Mouse (Mus musculus) neutrophil, adult 59 days (primary cell): ENCODE data around the gene Lztr1. TPM values are rescaled to one million over a fixed set of nuclear protein-coding genes. Genes with fewer than 3 reads are reported as not detected.

Source experiments
- total RNA-seq, 2 experiments: library from RNA; stranded (reverse); gene quantifications; 1 replicate in 1 of 2; 2 replicates in 1 of 2; pipeline ENCODE4 v1.2.4; 2023

Gene Lztr1
- total RNA-seq: 10 to 100 TPM; 31.5 to 37.7 TPM

DNA sequence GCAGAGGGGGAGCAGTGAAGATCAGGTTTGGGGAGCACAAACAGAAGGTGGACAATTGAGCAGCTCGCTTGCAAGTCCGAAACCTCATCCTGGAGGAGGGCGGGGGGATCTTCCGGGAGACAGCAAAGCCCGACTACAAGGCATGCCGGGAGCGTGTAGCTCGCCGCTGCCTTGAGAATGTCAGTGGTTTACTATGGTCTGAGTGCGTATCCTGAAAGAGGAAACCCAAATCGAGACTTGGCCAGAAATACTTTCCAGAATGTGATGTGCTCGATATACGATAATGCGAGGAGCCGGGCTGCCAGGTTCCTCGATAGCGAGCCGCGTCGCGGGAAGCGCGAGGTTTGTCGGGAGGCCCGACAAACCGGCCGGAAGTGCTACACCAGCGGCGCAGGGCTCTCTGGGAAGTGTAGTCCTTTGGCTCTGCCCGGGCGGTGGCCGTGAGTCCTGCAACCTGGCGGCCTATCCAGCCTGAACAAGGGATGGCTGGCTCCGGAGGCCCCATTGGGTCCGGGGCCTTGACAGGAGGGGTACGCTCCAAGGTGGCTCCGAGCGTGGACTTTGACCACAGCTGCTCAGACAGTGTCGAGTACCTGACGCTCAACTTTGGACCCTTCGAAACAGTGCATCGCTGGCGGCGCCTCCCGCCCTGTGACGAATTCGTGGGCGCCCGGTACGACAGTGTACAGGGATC, at the start of gene Lztr1:
Gene Lztr1 (plus strand): TSS at position 143 of the 694 bp plus-strand sequence.

DNA sequence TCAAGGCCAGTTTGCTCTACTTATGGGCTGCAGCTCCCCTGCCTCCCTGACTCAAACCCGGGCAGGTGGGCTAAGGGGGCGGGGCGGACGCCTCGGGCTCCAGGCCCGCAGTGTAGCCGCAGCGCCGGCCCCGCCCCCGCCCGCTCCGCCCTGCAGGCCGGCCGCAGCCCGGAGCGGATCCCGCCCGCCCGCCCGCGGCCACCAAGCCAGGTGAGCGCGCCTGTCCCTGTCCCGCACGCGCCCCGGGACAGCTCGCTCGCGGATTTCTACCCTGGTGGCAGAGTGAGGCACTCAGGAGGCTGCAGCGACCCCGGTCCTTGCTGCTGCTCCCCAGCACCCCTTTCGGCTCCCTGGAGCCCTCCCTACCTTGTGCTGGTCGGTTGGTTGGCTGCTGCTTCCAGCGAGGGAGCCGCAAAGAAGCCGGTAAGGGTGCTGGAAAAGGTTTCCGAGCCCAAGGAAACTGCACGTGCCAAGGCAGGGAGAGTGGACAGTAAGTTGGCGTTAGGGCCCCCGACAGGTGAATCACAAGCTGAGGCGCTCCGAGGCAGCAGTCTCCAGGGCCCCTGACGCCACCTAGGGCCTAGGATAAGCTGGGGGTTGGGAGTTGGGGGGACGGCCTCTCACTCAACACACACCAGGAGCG, 18.9 kb upstream of the Lztr1 start, which contains the start of gene Aifm3:
Gene Aifm3 (plus strand): TSS at position 143 of the 643 bp plus-strand sequence.

DNA sequence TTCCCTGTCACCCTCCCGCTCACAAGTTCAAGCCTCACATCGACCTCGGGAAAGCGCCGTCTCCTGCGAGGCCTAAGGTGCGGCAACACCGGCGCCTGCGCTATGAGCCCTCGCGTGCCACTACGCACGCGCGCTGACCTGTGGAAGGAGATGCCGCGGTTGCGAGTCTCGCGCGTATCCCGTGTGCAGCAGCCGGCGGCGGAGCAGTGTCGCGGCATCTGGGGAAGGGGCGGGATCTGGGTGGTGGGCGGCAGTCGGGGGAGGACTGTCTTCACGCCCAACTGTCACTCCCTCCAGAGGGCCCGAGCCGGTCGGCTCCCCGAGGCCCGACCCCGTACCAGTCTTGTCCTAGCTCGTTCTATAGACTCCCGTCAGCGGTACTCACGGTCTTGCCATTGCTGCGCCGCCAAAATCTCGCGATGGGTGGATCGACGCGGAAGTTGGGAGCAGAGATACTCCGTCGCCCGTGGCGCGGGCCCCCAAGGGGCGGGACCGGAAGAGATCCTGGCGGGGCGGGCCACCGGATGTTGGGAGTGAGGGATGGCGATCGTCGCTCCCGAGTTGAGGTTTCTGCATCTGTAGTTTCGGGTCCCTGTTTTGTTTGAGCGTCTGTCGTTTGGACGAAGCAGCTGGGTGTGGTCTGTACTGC, 22.3 kb downstream of the Lztr1 start, which contains the start of gene Thap7:
Gene Thap7 (minus strand): TSS at position 497 of the 649 bp plus-strand sequence.

DNA sequence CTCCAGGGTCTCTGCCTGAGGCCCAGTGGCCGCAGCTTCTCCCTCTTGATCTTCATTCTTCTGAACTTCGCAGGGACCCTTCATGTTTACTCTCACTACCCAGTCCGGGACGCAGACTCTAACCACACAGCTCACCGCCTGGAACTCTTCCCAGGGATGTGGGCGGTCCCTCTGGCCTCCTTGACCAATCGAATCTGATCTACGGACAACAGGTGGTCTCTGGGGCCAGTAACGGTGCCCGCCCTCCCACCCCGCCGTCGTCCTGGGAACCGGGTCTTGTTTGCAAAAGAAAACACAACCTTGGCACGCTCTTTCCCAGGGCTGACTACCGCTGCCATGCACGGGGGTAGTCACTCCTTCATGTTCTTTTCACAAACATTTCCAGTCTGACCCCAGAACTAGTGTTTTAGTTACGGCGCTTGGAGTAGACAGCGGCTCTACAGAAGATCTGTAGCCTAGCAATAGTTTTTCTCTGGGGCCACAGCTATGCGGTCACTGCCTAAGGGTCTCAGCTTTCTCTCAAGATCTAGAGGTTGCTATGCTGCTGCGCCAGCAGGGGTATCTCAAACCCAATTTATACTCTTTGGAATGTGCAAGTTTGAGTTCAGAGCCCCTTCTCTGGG, 52.8 kb downstream of the Lztr1 start, which contains the start of gene Lrrc74b:
Gene Lrrc74b (minus strand): TSS at position 120 of the 623 bp plus-strand sequence.

DNA sequence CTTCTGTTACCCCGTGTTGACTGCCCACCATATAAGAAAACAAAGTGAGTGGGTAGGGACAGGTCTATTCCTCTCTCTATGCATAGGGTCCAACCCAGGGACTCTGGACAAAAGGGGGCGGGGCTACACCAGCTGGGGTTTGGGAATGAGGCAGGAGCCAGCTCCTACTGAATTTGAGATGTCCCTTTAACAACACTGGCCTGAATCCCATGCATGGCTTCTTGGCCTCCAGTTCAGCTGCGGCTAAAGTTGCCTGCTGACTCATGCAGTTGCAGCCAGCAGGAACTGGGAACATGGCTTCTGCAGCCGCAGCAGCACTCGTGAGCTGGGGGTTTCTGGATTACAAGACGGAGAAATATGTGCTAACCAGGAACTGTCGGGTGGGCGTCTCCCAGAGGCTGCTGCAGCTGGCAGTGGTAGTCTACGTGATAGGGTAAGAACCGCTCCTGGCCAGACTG, 53.3 kb downstream of the Lztr1 start, which contains the start of gene P2rx6:
Gene P2rx6 (plus strand): TSS at position 135 of the 458 bp plus-strand sequence.

Other genes with a start within 250 kb of the Lztr1 start
- gene Tmem191c, start 232.6 kb upstream of the Lztr1 start, total RNA-seq: 1 to 10 TPM; 2.7 to 5.2 TPM
- gene Serpind1, start 177.3 kb upstream of the Lztr1 start, total RNA-seq: not detected
- 10 to 100 TPM; 15.3 to 18.3 TPM for gene Snap29, start 102.7 kb upstream of the Lztr1 start, total RNA-seq
- gene Pi4ka, start 102.4 kb upstream of the Lztr1 start, total RNA-seq: 10 to 100 TPM; 38.3 to 43.5 TPM
- 10 to 100 TPM; 34.0 to 40.3 TPM for gene Crkl, start 56.7 kb upstream of the Lztr1 start, total RNA-seq
- gene Aifm3, start 19.1 kb upstream of the Lztr1 start, total RNA-seq: not detected
- 10 to 100 TPM; 14.0 to 25.7 TPM for gene Thap7, start 22.4 kb downstream of the Lztr1 start, total RNA-seq
- not detected for gene Lrrc74b, start 52.6 kb downstream of the Lztr1 start, total RNA-seq
- gene P2rx6, start 53.2 kb downstream of the Lztr1 start, total RNA-seq: not detected
- gene Slc7a4, start 74.5 kb downstream of the Lztr1 start, total RNA-seq: under 1 TPM; 0.64 to 0.82 TPM
- 10 to 100 TPM; 26.3 to 30.6 TPM for gene Smpd4, start 110.7 kb downstream of the Lztr1 start, total RNA-seq
- 1 to 10 TPM in 1 of 2 experiments, not detected in 1; 1.1 TPM for gene Ccdc74a, start 137.8 kb downstream of the Lztr1 start, total RNA-seq
- 10 to 100 TPM; 84.2 TPM for gene Med15, start 224.2 kb downstream of the Lztr1 start, total RNA-seq